Mouse (Mus musculus): ENCODE data around the gene Arid1a.

GRCm38 (mm10) chr4:133666199-133666598 is 90.4 kb downstream of the Arid1a start:
- TF ChIP-seq POLR2A (IDR thresholded peaks at IDR 0.05; ENCODE audit: extremely low read depth, insufficient read depth, low read length) (no peak), CTCF (IDR thresholded peaks at IDR 0.05; ENCODE audit: low read depth, low read length) (no peak)
